Mouse (Mus musculus): ENCODE measurements around the gene Cxcl12.

Cxcl12 gene

DNA sequence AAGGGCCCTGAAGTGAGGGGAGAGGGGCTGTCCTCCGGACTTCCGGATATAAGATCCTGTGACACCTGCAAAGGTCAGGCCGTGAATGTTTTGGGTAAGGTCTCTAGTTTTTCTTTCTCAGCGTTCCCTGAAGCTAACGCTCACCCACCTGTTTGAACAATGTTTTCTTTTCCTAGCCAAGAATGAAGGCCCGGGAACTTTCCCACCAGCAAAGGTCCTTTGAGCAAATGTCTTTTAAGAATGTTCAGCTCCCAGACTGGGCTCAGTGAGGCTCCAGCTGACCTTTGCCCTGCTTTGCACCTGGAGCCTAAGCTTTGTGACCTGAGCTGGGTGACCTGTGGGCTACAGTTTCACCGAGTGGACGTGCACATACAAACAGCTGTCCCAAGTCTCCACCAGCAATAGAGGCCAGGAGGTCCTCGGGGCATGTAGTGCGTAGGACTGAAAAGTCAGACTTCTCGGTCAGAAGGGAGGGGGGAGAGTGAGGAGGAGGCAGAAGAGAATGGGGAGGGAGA is 52.6 kb downstream of the Cxcl12 start:
- no peak for DNase-seq (ENCODE audit: low spot score)

Measured in urinary bladder, postnatal 10 days (tissue).